Mouse (Mus musculus) granulocyte monocyte progenitor cell, adult 5-6 weeks (primary cell): ENCODE measurements around the gene Olfr1250. TPM values are rescaled to one million over a fixed set of nuclear protein-coding genes. Genes with fewer than 3 reads are reported as not detected.
"Not testable (repeated sequence)": the region's sequence is repeated elsewhere in the genome, so short reads cannot be mapped to it uniquely, and the experiment has no call there.

Source experiments
- ATAC-seq: replicated peaks from 2 replicates; pipeline ENCODE4 v1.8.0; 2016; ENCODE audit warnings: mild to moderate bottlenecking, moderate TSS enrichment, inconsistent platforms; ENCODE audit not compliant: poor library complexity, severe bottlenecking
- total RNA-seq, 2 experiments: library from RNA; stranded (forward) in 1 of 2; stranded (reverse) in 1 of 2; fragments of 200-712, 200-1000 nt in 1 of 2; fragments of >200 nt in 1 of 2; fragmentation: Nextera tagmentation in 1 of 2; gene quantifications; 2 replicates each; pipeline ENCODE4 v1.2.3; 2014 to 2017

The Olfr1250 gene
- total RNA-seq (2014; fragmentation: Nextera tagmentation) (not detected in 2 replicates), total RNA-seq (2017) (not detected in 2 replicates)

DNA sequence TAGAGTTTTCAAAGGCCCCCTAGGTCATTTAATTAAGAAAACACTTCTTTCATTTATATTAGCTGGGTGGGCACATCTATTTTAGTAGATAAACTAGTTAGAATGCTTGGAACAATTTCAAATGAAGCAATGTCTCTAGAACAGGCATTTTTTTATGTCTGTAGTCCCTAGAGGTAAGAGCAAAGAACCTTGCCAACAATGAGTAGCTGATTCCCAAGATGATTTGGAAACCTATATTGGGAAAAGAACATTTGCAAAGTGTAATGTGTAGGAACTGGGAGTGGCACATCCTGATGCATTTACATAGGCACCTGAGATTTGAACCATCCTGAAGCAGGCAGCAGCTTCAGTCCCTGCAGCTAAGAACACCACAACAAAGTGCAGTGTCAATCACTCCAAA is at the start of gene Olfr1250:
Olfr1250 (minus strand) TSS at position 101 of the 400 bp plus-strand sequence.
- ATAC-seq, result no peak

DNA sequence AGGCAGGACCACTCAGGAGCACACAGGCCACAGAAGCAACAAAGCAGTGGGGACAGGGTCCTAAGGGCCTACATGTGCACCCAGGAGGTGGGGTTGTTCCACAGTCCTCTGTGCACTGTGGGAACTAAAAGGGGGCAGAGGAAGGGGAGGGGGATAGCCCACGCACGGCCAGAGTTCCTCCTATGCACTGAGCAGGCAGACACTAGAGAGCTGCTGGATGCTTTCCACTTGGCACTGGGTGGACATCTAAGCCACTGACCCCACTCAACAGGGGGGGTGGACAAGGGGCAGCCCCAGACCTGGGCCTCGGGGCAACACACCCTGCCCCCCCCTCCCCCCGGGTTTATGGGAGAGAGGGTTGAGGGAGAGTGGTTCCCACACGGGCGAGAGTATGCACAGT is 30.7 kb upstream of the Olfr1250 start:
- no peak for ATAC-seq

DNA sequence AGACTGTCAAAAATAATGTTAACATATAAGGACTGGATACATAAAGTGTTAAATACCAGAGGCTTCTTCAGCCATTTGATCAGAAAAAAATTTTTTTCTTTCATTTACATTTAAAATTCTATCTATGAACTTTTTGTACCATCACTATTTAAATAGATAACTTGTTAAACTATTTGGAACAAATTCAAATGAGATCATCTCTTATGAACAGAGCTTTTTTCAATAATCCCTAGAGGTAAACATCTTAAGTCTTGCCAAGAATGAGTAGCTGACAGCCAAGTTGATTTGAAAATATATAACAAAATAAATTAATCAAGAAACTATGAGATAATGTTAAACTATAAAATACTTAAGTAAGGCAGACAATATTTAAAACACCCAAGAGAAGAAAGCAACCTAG is 10.6 kb upstream of the Olfr1250 start, which contains the start of gene Olfr1251:
Olfr1251 (minus strand) TSS at position 101 of the 400 bp plus-strand sequence.
- ATAC-seq, result no peak

DNA sequence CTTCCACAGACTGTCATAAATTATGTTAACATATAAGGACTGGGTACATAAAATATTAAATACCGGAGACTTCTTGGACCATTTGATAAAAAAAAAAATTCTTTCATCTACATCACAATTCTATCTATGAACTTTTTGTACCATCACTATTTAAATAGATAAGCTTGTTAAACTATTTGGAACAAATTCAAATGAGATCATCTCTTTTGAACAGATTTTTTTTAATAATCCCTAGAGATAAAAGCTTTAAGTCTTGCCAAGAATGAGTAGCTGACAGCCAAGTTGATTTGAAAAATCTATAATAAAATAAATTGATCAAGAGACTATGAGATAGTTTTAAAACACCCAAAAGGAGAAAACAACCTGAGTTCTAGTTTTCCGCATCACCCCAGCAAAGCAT is 26.4 kb downstream of the Olfr1250 start, which contains the start of gene Olfr1249:
Olfr1249 (minus strand) TSS at position 101 of the 400 bp plus-strand sequence.
- ATAC-seq, result no peak

DNA sequence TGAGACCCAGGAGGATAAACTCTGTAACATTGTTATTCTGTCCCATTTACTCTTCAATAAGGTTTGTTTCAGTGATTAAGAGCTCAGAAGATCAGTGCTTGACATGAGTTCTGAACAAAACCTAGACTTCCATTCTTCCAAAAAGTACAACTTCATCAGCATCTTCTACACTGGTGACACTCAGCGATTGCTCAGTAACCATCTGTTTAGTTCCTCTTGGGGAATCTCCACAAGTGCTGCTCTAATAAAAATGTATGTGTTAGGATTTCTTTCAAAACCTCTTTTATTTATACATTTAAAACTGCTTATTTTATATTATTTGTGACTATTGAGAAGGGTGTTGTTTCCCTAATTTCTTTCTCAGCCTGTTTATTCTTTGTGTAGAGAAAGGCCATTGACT is 43.1 kb downstream of the Olfr1250 start, which contains the start of gene Olfr1248:
Olfr1248 (minus strand) TSS at position 101 of the 400 bp plus-strand sequence.
- not testable (repeated sequence) for ATAC-seq

GRCm38 (mm10) chr2:89614030-89614429 is 47.2 kb downstream of the Olfr1250 start, which contains the start of gene Olfr1247:
Olfr1247 (minus strand) TSS chr2:89614130.
- no peak for ATAC-seq

Other genes starting within 250 kb of the Olfr1250 start
- gene Olfr1239, start 241.1 kb downstream of the Olfr1250 start, total RNA-seq (2014; fragmentation: Nextera tagmentation), result not detected in 2 replicates
- gene Olfr1239, start 241.1 kb downstream of the Olfr1250 start, total RNA-seq (2017), result not detected in 2 replicates
- not detected in 2 replicates for gene Olfr1240, start 218.5 kb downstream of the Olfr1250 start, total RNA-seq (2014; fragmentation: Nextera tagmentation)
- gene Olfr1240, start 218.5 kb downstream of the Olfr1250 start, total RNA-seq (2017), result not detected in 2 replicates
- gene Olfr1241, start 174.3 kb downstream of the Olfr1250 start, total RNA-seq (2014; fragmentation: Nextera tagmentation), result not detected in 2 replicates
- gene Olfr1241, start 174.3 kb downstream of the Olfr1250 start, total RNA-seq (2017), result not detected in 2 replicates
- gene Olfr1242, start 163.1 kb downstream of the Olfr1250 start, total RNA-seq (2014; fragmentation: Nextera tagmentation), result not detected in 2 replicates
- not detected in 2 replicates for gene Olfr1242, start 163.1 kb downstream of the Olfr1250 start, total RNA-seq (2017)
- gene Olfr1243, start 130.0 kb downstream of the Olfr1250 start, total RNA-seq (2014; fragmentation: Nextera tagmentation), result not detected in 2 replicates
- not detected in 2 replicates for gene Olfr1243, start 130.0 kb downstream of the Olfr1250 start, total RNA-seq (2017)
- gene Olfr1245, start 83.0 kb downstream of the Olfr1250 start, total RNA-seq (2014; fragmentation: Nextera tagmentation), result not detected in 2 replicates
- gene Olfr1245, start 83.0 kb downstream of the Olfr1250 start, total RNA-seq (2017), result not detected in 2 replicates
- gene Olfr1246, start 68.3 kb downstream of the Olfr1250 start, total RNA-seq (2014; fragmentation: Nextera tagmentation), result not detected in 2 replicates
- not detected in 2 replicates for gene Olfr1246, start 68.3 kb downstream of the Olfr1250 start, total RNA-seq (2017)
- not detected in 2 replicates for gene Olfr1247, start 47.3 kb downstream of the Olfr1250 start, total RNA-seq (2014; fragmentation: Nextera tagmentation)
- not detected in 2 replicates for gene Olfr1247, start 47.3 kb downstream of the Olfr1250 start, total RNA-seq (2017)
- not detected in 2 replicates for gene Olfr1248, start 43.2 kb downstream of the Olfr1250 start, total RNA-seq (2014; fragmentation: Nextera tagmentation)
- not detected in 2 replicates for gene Olfr1248, start 43.2 kb downstream of the Olfr1250 start, total RNA-seq (2017)
- gene Olfr1249, start 26.5 kb downstream of the Olfr1250 start, total RNA-seq (2014; fragmentation: Nextera tagmentation), result not detected in 2 replicates
- not detected in 2 replicates for gene Olfr1249, start 26.5 kb downstream of the Olfr1250 start, total RNA-seq (2017)
- not detected in 2 replicates for gene Olfr1251, start 10.5 kb upstream of the Olfr1250 start, total RNA-seq (2014; fragmentation: Nextera tagmentation)
- gene Olfr1251, start 10.5 kb upstream of the Olfr1250 start, total RNA-seq (2017), result not detected in 2 replicates
- gene Olfr1252, start 63.5 kb upstream of the Olfr1250 start, total RNA-seq (2014; fragmentation: Nextera tagmentation), result not detected in 2 replicates
- gene Olfr1252, start 63.5 kb upstream of the Olfr1250 start, total RNA-seq (2017), result not detected in 2 replicates
- gene Olfr1253, start 95.6 kb upstream of the Olfr1250 start, total RNA-seq (2014; fragmentation: Nextera tagmentation), result not detected in 2 replicates
- not detected in 2 replicates for gene Olfr1253, start 95.6 kb upstream of the Olfr1250 start, total RNA-seq (2017)
- gene Olfr1254, start 132.2 kb upstream of the Olfr1250 start, total RNA-seq (2014; fragmentation: Nextera tagmentation), result not detected in 2 replicates
- not detected in 2 replicates for gene Olfr1254, start 132.2 kb upstream of the Olfr1250 start, total RNA-seq (2017)
- gene Olfr1255, start 150.6 kb upstream of the Olfr1250 start, total RNA-seq (2014; fragmentation: Nextera tagmentation), result not detected in 2 replicates
- not detected in 2 replicates for gene Olfr1255, start 150.6 kb upstream of the Olfr1250 start, total RNA-seq (2017)
- not detected in 2 replicates for gene Olfr1256, start 180.1 kb upstream of the Olfr1250 start, total RNA-seq (2014; fragmentation: Nextera tagmentation)
- gene Olfr1256, start 180.1 kb upstream of the Olfr1250 start, total RNA-seq (2017), result not detected in 2 replicates
- gene Olfr48, start 186.7 kb upstream of the Olfr1250 start, total RNA-seq (2014; fragmentation: Nextera tagmentation), result not detected in 2 replicates
- not detected in 2 replicates for gene Olfr48, start 186.7 kb upstream of the Olfr1250 start, total RNA-seq (2017)
- gene Olfr1257, start 217.0 kb upstream of the Olfr1250 start, total RNA-seq (2014; fragmentation: Nextera tagmentation), result not detected in 2 replicates
- gene Olfr1257, start 217.0 kb upstream of the Olfr1250 start, total RNA-seq (2017), result not detected in 2 replicates